Mouse (Mus musculus) spleen, adult 2 months (tissue): Measurements from ENCODE around the gene Lmod2.

Experiments
- CTCF ChIP-seq: fragments of 200-500 bp; IDR thresholded peaks from 2 replicates; pipeline ENCODE4 v1.5.1; 2011; ENCODE audit warnings: mild to moderate bottlenecking, inconsistent platforms; ENCODE audit not compliant: insufficient read depth, insufficient read length, insufficient replicate concordance; ENCODE audit errors: extremely low read depth
- POLR2A ChIP-seq: fragments of 200-500 bp; IDR thresholded peaks from 2 replicates; pipeline ENCODE4 v1.6.1; 2011; ENCODE audit warnings: low read depth, low read length, inconsistent platforms

- no peak for TF ChIP-seq POLR2A
- no peak for TF ChIP-seq CTCF
These were observed 5.9 kb upstream of the Lmod2 start for GRCm38 (mm10) chr6:24591525-24592218.
